Mouse (Mus musculus) hindbrain, postnatal 0 days (tissue): Measurements from ENCODE around the gene Cenpt. TPM values are rescaled to one million over a fixed set of nuclear protein-coding genes. Genes with fewer than 3 reads are reported as not detected.
A peak's percentile ranks its signal among the peaks of the same experiment; 100 is the strongest.

Experiments used
- ATAC-seq: fragments of 200-750 bp; cut with Nextera tagmentation; 2 replicates; pipeline ENCODE4 v1.8.0; 2017; ENCODE audit warnings: mild to moderate bottlenecking, moderate TSS enrichment, moderate library complexity
- DNase-seq: peaks from one replicate; pipeline ENCODE4 v3.0.0-alpha.2; 2015; ENCODE audit warnings: low spot score
- H3K27ac ChIP-seq: fragments of 300-500 bp; sonication (generic); 2 replicates; pipeline ENCODE4 v1.5.1; 2014; ENCODE audit warnings: mild to moderate bottlenecking
- H3K27me3 ChIP-seq: fragments of 300-500 bp; sonication (generic); 2 replicates; pipeline ENCODE4 v1.6.1; 2014; ENCODE audit warnings: low read length, mixed read lengths; ENCODE audit not compliant: insufficient read depth
- H3K36me3 ChIP-seq: fragments of 300-500 bp; sonication (generic); 2 replicates; pipeline ENCODE4 v1.6.1; 2014; ENCODE audit warnings: low read length, mixed read lengths; ENCODE audit not compliant: insufficient read depth
- H3K4me1 ChIP-seq: fragments of 300-500 bp; sonication (generic); 2 replicates; pipeline ENCODE4 v1.6.1; 2014; ENCODE audit warnings: antibody characterized with exemption, low read length, mixed read lengths; ENCODE audit not compliant: insufficient read depth
- H3K4me2 ChIP-seq: fragments of 300-500 bp; sonication (generic); 2 replicates; pipeline ENCODE4 v1.6.1; 2014; ENCODE audit warnings: low read depth, mild to moderate bottlenecking, low read length, moderate library complexity, mixed read lengths
- H3K4me3 ChIP-seq: fragments of 300-500 bp; sonication (generic); 2 replicates; pipeline ENCODE4 v1.5.1; 2014; ENCODE audit warnings: low read length
- H3K9ac ChIP-seq: fragments of 300-500 bp; sonication (generic); replicated peaks from 2 replicates; pipeline ENCODE4 v1.6.1; 2014; ENCODE audit warnings: mild to moderate bottlenecking, low read length, moderate library complexity, mixed read lengths
- H3K9me3 ChIP-seq: fragments of 300-500 bp; sonication (generic); 2 replicates; pipeline ENCODE4 v1.6.1; 2016; ENCODE audit warnings: low read length, mixed read lengths
- CTCF ChIP-seq: IDR thresholded peaks from 2 replicates; pipeline ENCODE4 v1.5.1; 2016; ENCODE audit warnings: antibody characterized with exemption, control low read depth, low read depth
- WGBS: fragments of 180-500 bp; shearing (Covaris S2); extraction: QIAGEN DNeasy Blood & Tissue Kit; methylation state at CpG from one replicate; pipeline ENCODE4 v1.1.7; 2014; 5-methylcytosine and 5-hydroxymethylcytosine counted together
- polyA plus RNA-seq: library from polyadenylated mRNA; unstranded; fragments of >200 nt; fragmentation: Nextera tagmentation; extraction: Ambion mirVana; gene quantifications from 2 replicates; pipeline ENCODE4 v1.2.1, GENCODE M21; 2015
- total RNA-seq: library from RNA; depleted of rRNA; stranded (reverse); fragments of >200 nt; gene quantifications from 2 replicates; pipeline ENCODE4 v1.2.3, GENCODE M21; 2014

Cenpt gene
- total and polyA plus RNA-seq, 2 experiments from 2014 or later = 39.9 to 45.3 TPM

- Histone ChIP-seq H3K9me3 (no peaks in the 10 kb centered on the region), H3K27me3 (no peaks in the 10 kb centered on the region), H3K4me2 (peak overlapping the region; percentile 98), H3K9ac (peak overlapping the region; percentile 76; the same call in 1 of the 2 replicates), H3K4me3 (peak overlapping the region; percentile 79), H3K27ac (peak overlapping the region; percentile 79; the same call in 1 of the 2 replicates), H3K4me1 (peaks cover 20% of the 10 kb centered on the region), H3K36me3 (peaks cover 2% of the 10 kb centered on the region; the same call in 1 of the 2 replicates)
- 28% methylated on average over 8 of the region's 8 CpGs for WGBS
- DNase-seq (no peak), ATAC-seq (no peak)
- TF ChIP-seq CTCF = no peak
Measured at GRCm38 (mm10) chr8:105854303-105854702, 1.2 kb upstream of the Cenpt start.

- Histone ChIP-seq H3K27me3 (no peaks in the 10 kb centered on the region), H3K36me3 (peaks cover 19% of the 10 kb centered on the region; the same call in 1 of the 2 replicates), H3K27ac (no peak overlapping the region), H3K9ac (no peak overlapping the region), H3K4me1 (peaks cover 20% of the 10 kb centered on the region), H3K9me3 (no peaks in the 10 kb centered on the region), H3K4me2 (peak overlapping the region; percentile 66; the same call in 1 of the 2 replicates), H3K4me3 (peak overlapping the region; percentile 70; the same call in 1 of the 2 replicates)
- WGBS = 84% methylated on average over 12 of the region's 12 CpGs
- DNase-seq = no peak
- TF ChIP-seq CTCF = no peak
- no peak for ATAC-seq
Measured at GRCm38 (mm10) chr8:105852146-105852729, 840 bp downstream of the Cenpt start.

GRCm38 (mm10) chr8:105851651-105852143, 1.4 kb downstream of the Cenpt start:
- no peak for TF ChIP-seq CTCF
- WGBS = 2% methylated on average over 34 of the region's 34 CpGs
- no peaks in the 10 kb centered on the region for H3K9me3 ChIP-seq
- peak; percentile 97 for DNase-seq
- peak overlapping the region; percentile 66 for H3K4me2 ChIP-seq
- peak overlapping the region; percentile 70 for H3K4me3 ChIP-seq
- no peaks in the 10 kb centered on the region for H3K27me3 ChIP-seq
- H3K4me1 ChIP-seq = peaks cover 18% of the 10 kb centered on the region
- H3K36me3 ChIP-seq = peaks cover 24% of the 10 kb centered on the region
- peak overlapping the region; percentile 54; the same call in 1 of the 2 replicates for H3K27ac ChIP-seq
- peak overlapping the region; percentile 60 for H3K9ac ChIP-seq
- peak; percentile 87 for ATAC-seq

GRCm38 (mm10) chr8:105850611-105851010, 2.5 kb downstream of the Cenpt start:
- H3K36me3 ChIP-seq = peaks cover 35% of the 10 kb centered on the region
- peak overlapping the region; percentile 31; the same call in 1 of the 2 replicates for H3K4me2 ChIP-seq
- H3K9me3 ChIP-seq = no peaks in the 10 kb centered on the region
- H3K27me3 ChIP-seq = no peaks in the 10 kb centered on the region
- DNase-seq (no peak), ATAC-seq (no peak)
- no peak overlapping the region for H3K9ac ChIP-seq
- H3K27ac ChIP-seq = no peak overlapping the region
- H3K4me1 ChIP-seq = peaks cover 7% of the 10 kb centered on the region
- 76% methylated on average over 7 of the region's 7 CpGs for WGBS
- H3K4me3 ChIP-seq = no peak overlapping the region
- no peak for TF ChIP-seq CTCF

GRCm38 (mm10) chr8:105850014-105850413, 3.1 kb downstream of the Cenpt start:
- DNase-seq (no peak), ATAC-seq (no peak)
- no peak for TF ChIP-seq CTCF
- 87% methylated on average over 4 of the region's 4 CpGs for WGBS
- H3K9me3 ChIP-seq = no peaks in the 10 kb centered on the region
- H3K4me3 ChIP-seq = no peak overlapping the region
- H3K27me3 ChIP-seq = no peaks in the 10 kb centered on the region
- H3K4me1 ChIP-seq = peaks cover 7% of the 10 kb centered on the region
- no peak overlapping the region for H3K9ac ChIP-seq
- H3K36me3 ChIP-seq = peaks cover 41% of the 10 kb centered on the region
- no peak overlapping the region for H3K4me2 ChIP-seq
- H3K27ac ChIP-seq = no peak overlapping the region

GRCm38 (mm10) chr8:105846678-105847077, 6.4 kb downstream of the Cenpt start:
- Histone ChIP-seq H3K4me1 (peaks cover 7% of the 10 kb centered on the region), H3K27me3 (no peaks in the 10 kb centered on the region), H3K9ac (no peak overlapping the region), H3K4me2 (no peak overlapping the region), H3K36me3 (peaks cover 57% of the 10 kb centered on the region), H3K27ac (no peak overlapping the region), H3K9me3 (no peaks in the 10 kb centered on the region), H3K4me3 (no peak overlapping the region)
- ATAC-seq (no peak), DNase-seq (no peak)
- WGBS = 86% methylated on average over 11 of the region's 11 CpGs
- TF ChIP-seq CTCF = no peak

GRCm38 (mm10) chr8:105839209-105839608, 13.9 kb downstream of the Cenpt start:
- 89% methylated on average over 5 of the region's 5 CpGs for WGBS
- Histone ChIP-seq H3K4me2 (no peak overlapping the region), H3K9ac (no peak overlapping the region), H3K4me3 (no peak overlapping the region), H3K4me1 (no peaks in the 10 kb centered on the region), H3K36me3 (peaks cover 8% of the 10 kb centered on the region), H3K27me3 (no peaks in the 10 kb centered on the region), H3K9me3 (no peaks in the 10 kb centered on the region), H3K27ac (no peak overlapping the region)
- TF ChIP-seq CTCF = no peak
- DNase-seq (no peak), ATAC-seq (no peak)
